25 mouse cellular contexts compared by ENCODE assay signal in genomic region chr1:73685734-73686133, GRCm38 (mm10).
DNase-seq lines count a peak whose midpoint lies in the region; ATAC-seq lines count a peak whose summit lies in the region.
"Had no signal": no experiment of that assay in that cellular context is flagged by ENCODE, and none has a peak within 500 bp of the region (broad histone marks: within the 10 kb centered on the region; RNA-seq: fewer than 3 reads in every experiment).

No protein-coding gene starts in this region.

- 44% methylated on average over 4 of the region's 4 CpGs for WGBS in kidney, embryonic 14.5 days
- 80% methylated on average over 4 of the region's 4 CpGs for WGBS in midbrain, embryonic 10.5 days
- WGBS in midbrain, embryonic 14.5 days = 79% methylated on average over 4 of the region's 4 CpGs

- no peak overlapping the region for H3K4me3 ChIP-seq in kidney, embryonic 14.5 days (ENCODE audit: low read length)
- no peak overlapping the region for H3K4me3 ChIP-seq in midbrain, embryonic 10.5 days
- H3K4me3 ChIP-seq in midbrain, embryonic 14.5 days (replicated peaks; ENCODE audit: low read depth, low read length) = no peak overlapping the region
- H3K4me3 ChIP-seq: embryonic facial prominence, embryonic 12.5 days; heart, embryonic 15.5 days; hindbrain, embryonic 12.5 days; liver, embryonic 12.5 days; neural tube, embryonic 13.5 days had no signal

- ATAC-seq in kidney, embryonic 14.5 days (ENCODE audit: low FRiP score, low TSS enrichment) = 0 out of 2 replicates have a peak, but pooled peaks have one; percentile 66
- ATAC-seq in midbrain, embryonic 14.5 days (ENCODE audit: low FRiP score, low TSS enrichment) = no peak
- ATAC-seq: forebrain, embryonic 16.5 days; intestine, embryonic 16.5 days; liver, embryonic 12.5 days; liver, postnatal 0 days had no signal

- no peak overlapping the region for H3K9ac ChIP-seq in kidney, embryonic 14.5 days (ENCODE audit: low read depth, low read length)
- no peak overlapping the region for H3K9ac ChIP-seq in midbrain, embryonic 14.5 days (replicated peaks; ENCODE audit: low read length)
- H3K9ac ChIP-seq: embryonic facial prominence, embryonic 12.5 days; heart, embryonic 15.5 days; hindbrain, embryonic 12.5 days; liver, embryonic 12.5 days; liver, postnatal 0 days; neural tube, embryonic 13.5 days had no signal

- H3K4me2 ChIP-seq in kidney, embryonic 14.5 days (replicated peaks; ENCODE audit: low read depth, low read length) = no peak overlapping the region
- H3K4me2 ChIP-seq in midbrain, embryonic 14.5 days (ENCODE audit: low read length) = no peak overlapping the region
- H3K4me2 ChIP-seq: embryonic facial prominence, embryonic 12.5 days; heart, embryonic 15.5 days; hindbrain, embryonic 12.5 days; liver, embryonic 12.5 days; neural tube, embryonic 13.5 days had no signal

- DNase-seq in kidney, adult 11 months = no peak
- DNase-seq in midbrain, embryonic 10.5 days (ENCODE audit: low spot score) = no peak
- DNase-seq in midbrain, embryonic 14.5 days = no peak
- peak; percentile 54 for DNase-seq in brain, adult 2 months (ENCODE audit: low read depth, low spot score)
- DNase-seq in yolk sac, embryonic 10.5 days (ENCODE audit: low spot score) = peak; percentile 12
- no peak for DNase-seq in frontal cortex, postnatal 36 days (ENCODE audit: low spot score in 2 of 2)
- DNase-seq: cerebellum, adult 11-12 months; cerebellum, adult 9-11 months; embryo, embryonic 11 days; gastrocnemius, postnatal 14 days; heart, postnatal 36 days; kidney, postnatal 4 days; left cerebral cortex, postnatal 4 days; liver, postnatal 0 days; lung, postnatal 10 days had no signal

- H3K36me3 ChIP-seq in kidney, embryonic 14.5 days (ENCODE audit: control insufficient read depth, insufficient read depth, low read length) = no peaks in the 10 kb centered on the region
- no peaks in the 10 kb centered on the region for H3K36me3 ChIP-seq in midbrain, embryonic 10.5 days
- H3K36me3 ChIP-seq in midbrain, embryonic 14.5 days (ENCODE audit: control insufficient read depth, insufficient read depth, low read length) = no peaks in the 10 kb centered on the region
- H3K36me3 ChIP-seq: embryonic facial prominence, embryonic 12.5 days; G1E; heart, embryonic 15.5 days; hindbrain, embryonic 12.5 days; liver, embryonic 12.5 days; neural tube, embryonic 13.5 days had no signal

- no peaks in the 10 kb centered on the region for H3K4me1 ChIP-seq in kidney, embryonic 14.5 days (ENCODE audit: control insufficient read depth, insufficient read depth, low read length)
- H3K4me1 ChIP-seq in midbrain, embryonic 10.5 days = no peaks in the 10 kb centered on the region
- no peaks in the 10 kb centered on the region for H3K4me1 ChIP-seq in midbrain, embryonic 14.5 days (ENCODE audit: control insufficient read depth, insufficient read depth, low read length)
- H3K4me1 ChIP-seq: heart, embryonic 15.5 days; hindbrain, embryonic 12.5 days; liver, embryonic 12.5 days; neural tube, embryonic 13.5 days had no signal

- no peaks in the 10 kb centered on the region for H3K9me3 ChIP-seq in kidney, embryonic 14.5 days (ENCODE audit: control insufficient read depth, low read length)
- no peaks in the 10 kb centered on the region for H3K9me3 ChIP-seq in midbrain, embryonic 10.5 days (replicated peaks)
- no peaks in the 10 kb centered on the region for H3K9me3 ChIP-seq in midbrain, embryonic 14.5 days (ENCODE audit: control insufficient read depth, low read length)
- H3K9me3 ChIP-seq: embryonic facial prominence, embryonic 12.5 days; G1E; heart, embryonic 15.5 days; hindbrain, embryonic 12.5 days; liver, embryonic 12.5 days; neural tube, embryonic 13.5 days had no signal

- no peak overlapping the region for H3K27ac ChIP-seq in kidney, embryonic 14.5 days (ENCODE audit: low read depth, low read length)
- 0 out of 2 replicates have a peak overlapping the region, but pooled peaks have one; percentile 3 for H3K27ac ChIP-seq in midbrain, embryonic 10.5 days (replicated peaks)
- H3K27ac ChIP-seq in midbrain, embryonic 14.5 days (replicated peaks; ENCODE audit: low read depth, low read length) = no peak overlapping the region
- H3K27ac ChIP-seq: embryonic facial prominence, embryonic 12.5 days; heart, embryonic 15.5 days; hindbrain, embryonic 12.5 days; liver, embryonic 12.5 days; macrophage; neural tube, embryonic 13.5 days had no signal

- no peaks in the 10 kb centered on the region for H3K27me3 ChIP-seq in kidney, embryonic 14.5 days (ENCODE audit: control insufficient read depth, insufficient read depth, low read length)
- no peaks in the 10 kb centered on the region for H3K27me3 ChIP-seq in midbrain, embryonic 10.5 days (ENCODE audit: low read depth, poor library complexity, severe bottlenecking)
- no peaks in the 10 kb centered on the region for H3K27me3 ChIP-seq in midbrain, embryonic 14.5 days (ENCODE audit: control insufficient read depth, insufficient read depth, low read length)
- H3K27me3 ChIP-seq: embryonic facial prominence, embryonic 12.5 days; heart, embryonic 15.5 days; hindbrain, embryonic 12.5 days; liver, embryonic 12.5 days; neural tube, embryonic 13.5 days had no signal

Comparison
In these comparisons a context has a peak if more than half of its experiments do, and no peak if none do; other contexts are left out.
1. DNase-seq: peak in brain, adult 2 months (single experiment) and yolk sac, embryonic 10.5 days (single experiment); none in kidney, adult 11 months (single experiment), midbrain, embryonic 10.5 days (single experiment), midbrain, embryonic 14.5 days (single experiment) and frontal cortex, postnatal 36 days (0 of 2).